Mouse (Mus musculus) MEL (cell line): ENCODE measurements at regions not wholly inside any gene's neighbourhood (a gene's known extent, or its start where the extent isn't known, plus 50 kb on each side); places are given as distances from the start of the nearest gene placed in this dataset.

Experiments used
- DNase-seq: peaks from one replicate; pipeline ENCODE4 v3.0.0; 2011; ENCODE audit warnings: low read depth, low spot score
- H3K27ac ChIP-seq: 2 replicates; pipeline ENCODE4 v1.5.1; 2012; ENCODE audit warnings: low read depth, mild to moderate bottlenecking, control low read depth, low read length, moderate library complexity; ENCODE audit not compliant: control insufficient read depth
- H3K27me3 ChIP-seq, 2 experiments: fragments of 150-350 bp in 1 of 2; sonication (generic) in 1 of 2; 2 replicates each; pipeline ENCODE4 v1.6.1; 2012; ENCODE audit warnings: low read length in 2 of 2, mild to moderate bottlenecking in 2 of 2, improper control_type of control experiment in 1 of 2, moderate library complexity in 1 of 2; ENCODE audit not compliant: insufficient read depth in 2 of 2, control insufficient read depth in 1 of 2
- H3K36me3 ChIP-seq, 2 experiments: 2 replicates each; pipeline ENCODE4 v1.6.1; 2012 to 2014; ENCODE audit warnings: low read length in 2 of 2, improper control_type of control experiment in 1 of 2, inconsistent platforms in 1 of 2, mild to moderate bottlenecking in 1 of 2; ENCODE audit not compliant: insufficient read depth in 2 of 2, control insufficient read depth in 1 of 2
- H3K4me1 ChIP-seq, 2 experiments: fragments of 150-350 bp in 1 of 2; sonication (generic) in 1 of 2; 2 replicates each; pipeline ENCODE4 v1.6.1; 2012; ENCODE audit warnings: low read length in 2 of 2, improper control_type of control experiment in 1 of 2, mild to moderate bottlenecking in 1 of 2; ENCODE audit not compliant: insufficient read depth in 2 of 2, control insufficient read depth in 1 of 2
- H3K4me3 ChIP-seq, 2 experiments: fragments of 150-350 bp in 1 of 2; sonication (generic) in 1 of 2; 2 replicates each; pipeline ENCODE4 v1.5.1; 2012; ENCODE audit warnings: low read depth in 2 of 2, low read length in 2 of 2, mild to moderate bottlenecking in 2 of 2, moderate library complexity in 2 of 2, control low read depth in 1 of 2, improper control_type of control experiment in 1 of 2; ENCODE audit not compliant: control insufficient read depth in 1 of 2, insufficient read depth in 1 of 2
- H3K79me2 ChIP-seq: 2 replicates; pipeline ENCODE4 v1.6.1; 2012; ENCODE audit warnings: mild to moderate bottlenecking, low read length, moderate library complexity; ENCODE audit not compliant: control insufficient read depth, poor library complexity, insufficient read depth
- H3K9ac ChIP-seq: 2 replicates; pipeline ENCODE4 v1.6.1; 2012; ENCODE audit warnings: low read depth, mild to moderate bottlenecking, control low read depth, low read length, moderate library complexity; ENCODE audit not compliant: control insufficient read depth, poor library complexity, severe bottlenecking
- H3K9me3 ChIP-seq: fragments of 150-350 bp; sonication (generic); replicated peaks from 2 replicates; pipeline ENCODE4 v1.6.1; 2012; ENCODE audit warnings: mild to moderate bottlenecking, low read length, improper control_type of control experiment, moderate library complexity; ENCODE audit not compliant: insufficient read depth
- CHD1 ChIP-seq: IDR thresholded peaks from 2 replicates; pipeline ENCODE4 v1.6.1; 2012; ENCODE audit warnings: low read depth, mild to moderate bottlenecking, inconsistent platforms, low read length, improper control_type of control experiment
- CHD2 ChIP-seq: IDR thresholded peaks from 2 replicates; pipeline ENCODE4 v1.6.1; 2011; ENCODE audit warnings: low read length, improper control_type of control experiment
- EP300 ChIP-seq, 2 experiments: IDR thresholded peaks; 2 replicates each; pipeline ENCODE4 v1.6.1; 2011; ENCODE audit warnings: improper control_type of control experiment in 2 of 2, low read length in 2 of 2, low read depth in 1 of 2, mild to moderate bottlenecking in 1 of 2
- ETS1 ChIP-seq: IDR thresholded peaks from 2 replicates; pipeline ENCODE4 v1.6.1; 2012; ENCODE audit warnings: low read depth, mild to moderate bottlenecking, inconsistent platforms, low read length, improper control_type of control experiment, moderate library complexity
- GABPA ChIP-seq: IDR thresholded peaks from 2 replicates; pipeline ENCODE4 v1.6.1; 2012; ENCODE audit warnings: low read depth, mild to moderate bottlenecking, inconsistent platforms, low read length, improper control_type of control experiment, moderate library complexity
- GATA1 ChIP-seq: IDR thresholded peaks from 2 replicates; pipeline ENCODE4 v1.6.1; 2011; ENCODE audit warnings: low read depth, low read length, improper control_type of control experiment
- HCFC1 ChIP-seq: IDR thresholded peaks from 2 replicates; pipeline ENCODE4 v1.6.1; 2012; ENCODE audit warnings: low read depth, mild to moderate bottlenecking, inconsistent platforms, low read length, improper control_type of control experiment, moderate library complexity
- JUND ChIP-seq: IDR thresholded peaks from 2 replicates; pipeline ENCODE4 v1.6.1; 2011; ENCODE audit warnings: low read depth, mild to moderate bottlenecking, improper control_type of control experiment, low read length
- MAFK ChIP-seq: IDR thresholded peaks from 2 replicates; pipeline ENCODE4 v1.6.1; 2011; ENCODE audit warnings: low read depth, mild to moderate bottlenecking, low read length, improper control_type of control experiment, borderline replicate concordance
- MXI1 ChIP-seq: IDR thresholded peaks from 2 replicates; pipeline ENCODE4 v1.6.1; 2011; ENCODE audit warnings: mild to moderate bottlenecking, low read depth, low read length, improper control_type of control experiment
- MYB ChIP-seq: IDR thresholded peaks from 2 replicates; pipeline ENCODE4 v1.6.1; 2011; ENCODE audit warnings: mild to moderate bottlenecking, low read depth, low read length, improper control_type of control experiment
- NELFE ChIP-seq: IDR thresholded peaks from 2 replicates; pipeline ENCODE4 v1.6.1; 2011; ENCODE audit warnings: low read depth, low read length, improper control_type of control experiment
- POLR2AphosphoS5 ChIP-seq: IDR thresholded peaks from 2 replicates; pipeline ENCODE4 v1.6.1; 2012; ENCODE audit warnings: low read depth, borderline replicate concordance, mild to moderate bottlenecking, inconsistent platforms, low read length, moderate library complexity, mixed read lengths
- RAD21 ChIP-seq: IDR thresholded peaks from 2 replicates; pipeline ENCODE4 v1.6.1; 2011; ENCODE audit warnings: mild to moderate bottlenecking, low read depth, low read length, improper control_type of control experiment
- RCOR1 ChIP-seq: IDR thresholded peaks from 2 replicates; pipeline ENCODE4 v1.6.1; 2012; ENCODE audit warnings: low read depth, mild to moderate bottlenecking, inconsistent platforms, low read length, improper control_type of control experiment
- TCF12 ChIP-seq: IDR thresholded peaks from 2 replicates; pipeline ENCODE4 v1.6.1; 2014; ENCODE audit warnings: low read depth, mild to moderate bottlenecking, inconsistent platforms, low read length, improper control_type of control experiment, moderate library complexity
- USF1 ChIP-seq: IDR thresholded peaks from 2 replicates; pipeline ENCODE4 v1.6.1; 2014; ENCODE audit warnings: low read depth, mild to moderate bottlenecking, inconsistent platforms, low read length, improper control_type of control experiment, moderate library complexity
- ZKSCAN1 ChIP-seq: IDR thresholded peaks from 2 replicates; pipeline ENCODE4 v1.6.1; 2012; ENCODE audit warnings: low read depth, mild to moderate bottlenecking, inconsistent platforms, low read length, improper control_type of control experiment, moderate library complexity
- ZMIZ1 ChIP-seq: IDR thresholded peaks from 2 replicates; pipeline ENCODE4 v1.6.1; 2012; ENCODE audit warnings: low read depth, mild to moderate bottlenecking, inconsistent platforms, low read length, improper control_type of control experiment, moderate library complexity

GRCm38 (mm10) chr17:9169371-9169770 is 181.2 kb downstream of the 1700010I14Rik start (continued):
- peak; percentile 84 for TF ChIP-seq RAD21
- TF ChIP-seq, all 39 proteins: peak for 5

DNA sequence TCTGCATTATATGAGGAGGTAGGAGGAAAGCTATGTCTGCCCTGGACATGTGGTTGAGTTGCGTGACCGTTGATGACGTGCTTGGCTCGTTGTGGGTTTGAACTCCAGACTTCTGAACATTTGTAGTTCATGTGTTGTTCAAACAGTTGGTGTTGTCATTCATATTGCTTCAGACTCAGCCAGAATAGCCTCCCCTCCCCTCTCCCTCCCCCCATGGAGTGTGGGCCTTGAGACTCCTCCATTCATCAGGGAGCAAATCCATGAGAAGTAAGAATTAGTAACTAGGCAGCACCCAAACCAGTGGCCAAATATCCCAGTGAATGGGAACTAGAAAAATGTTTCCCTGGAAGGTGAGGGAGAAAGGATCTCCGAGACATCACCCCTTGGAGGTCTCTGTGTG is 209.0 kb downstream of the 1700010I14Rik start:
- no peak for DNase-seq
- no peak overlapping the region for H3K9ac ChIP-seq

GRCm38 (mm10) chr17:9200386-9200785 is 212.3 kb downstream of the 1700010I14Rik start:
- Histone ChIP-seq H3K79me2 (no peaks in the 10 kb centered on the region), H3K27ac (no peak overlapping the region), H3K4me1 (no peaks in the 10 kb centered on the region), H3K36me3 (no peaks in the 10 kb centered on the region), H3K9me3 (no peaks in the 10 kb centered on the region), H3K4me3 (no peak overlapping the region), H3K9ac (no peak overlapping the region)
- DNase-seq: no peak
- TF ChIP-seq RCOR1 (no peak), JUND (no peak), MYB (no peak), HCFC1 (no peak), MXI1 (no peak), ZMIZ1 (no peak)
- TF ChIP-seq, all 39 proteins: peak for 0
- no peaks in the 10 kb centered on the region for H3K27me3 ChIP-seq

More for the DNA sequence above, 209.0 kb downstream of the 1700010I14Rik start:
- H3K9me3 ChIP-seq: no peaks in the 10 kb centered on the region
- H3K27ac ChIP-seq: no peak overlapping the region
- H3K4me1 ChIP-seq: no peaks in the 10 kb centered on the region
- TF ChIP-seq MYB: no peak
- no peak for TF ChIP-seq TCF12
- no peak for TF ChIP-seq EP300 (IDR thresholded peaks at IDR 0.05; ENCODE audit: low read depth in 1 of 2, low read length in 2 of 2)
- no peak for TF ChIP-seq HCFC1
- TF ChIP-seq USF1: no peak
- no peak for TF ChIP-seq ZKSCAN1
- no peak for TF ChIP-seq GATA1
- no peak for TF ChIP-seq POLR2AphosphoS5
- H3K79me2 ChIP-seq: no peaks in the 10 kb centered on the region
- H3K36me3 ChIP-seq: no peaks in the 10 kb centered on the region
- no peak overlapping the region for H3K4me3 ChIP-seq
- no peaks in the 10 kb centered on the region for H3K27me3 ChIP-seq

DNA sequence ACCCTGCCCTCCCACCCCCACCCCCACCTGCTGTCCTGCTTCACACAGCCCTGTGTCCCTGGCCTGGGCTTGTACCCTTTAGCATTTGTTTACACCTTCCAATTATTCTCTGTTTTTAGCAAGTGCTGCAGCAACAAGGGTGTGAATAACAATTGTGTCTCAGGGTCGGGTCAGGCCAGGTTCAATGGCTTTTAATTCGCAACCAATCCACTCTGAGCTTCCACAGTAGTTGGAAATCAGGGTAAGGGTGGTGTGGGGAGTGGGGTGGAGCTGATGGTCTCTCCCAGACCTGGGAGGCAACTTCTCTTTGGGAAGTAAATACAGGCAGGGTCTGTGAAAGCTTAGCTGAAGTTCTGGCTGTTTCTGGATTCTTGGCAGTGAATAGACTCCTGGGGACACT is 214.4 kb downstream of the 1700010I14Rik start:
- H3K9me3 ChIP-seq: no peaks in the 10 kb centered on the region
- H3K79me2 ChIP-seq: no peaks in the 10 kb centered on the region
- no peak for TF ChIP-seq CHD1
- TF ChIP-seq GATA1: no peak
- TF ChIP-seq ETS1: no peak
- TF ChIP-seq CHD2: no peak
- no peak for TF ChIP-seq EP300 (IDR thresholded peaks at IDR 0.05; ENCODE audit: low read depth in 1 of 2, low read length in 2 of 2)
- no peak for TF ChIP-seq MAFK
- no peak for TF ChIP-seq MYB
- TF ChIP-seq GABPA: no peak
- TF ChIP-seq NELFE: no peak
- no peak for TF ChIP-seq TCF12
- H3K9ac ChIP-seq: no peak overlapping the region
- H3K27me3 ChIP-seq: no peaks in the 10 kb centered on the region
- no peaks in the 10 kb centered on the region for H3K36me3 ChIP-seq
- no peak for DNase-seq
- H3K4me1 ChIP-seq: no peaks in the 10 kb centered on the region
- H3K27ac ChIP-seq: no peak overlapping the region
- no peak overlapping the region for H3K4me3 ChIP-seq
